Mouse (Mus musculus) midbrain, embryonic 11.5 days (tissue): Measurements from ENCODE around the gene Manea. TPM values are rescaled to one million over a fixed set of nuclear protein-coding genes. Genes with fewer than 3 reads are reported as not detected.
"Not testable (repeated sequence)": the region's sequence is repeated elsewhere in the genome, so short reads cannot be mapped to it uniquely, and the experiment has no call there.

Experiments used
- ATAC-seq: fragments of 200-750 bp; cut with Nextera tagmentation; 2 replicates; pipeline ENCODE4 v1.8.0; 2017; ENCODE audit warnings: moderate TSS enrichment, moderate library complexity; ENCODE audit not compliant: low FRiP score
- DNase-seq: peaks from one replicate; pipeline ENCODE4 v3.0.0; 2015; ENCODE audit warnings: low spot score; ENCODE audit errors: missing footprints
- H3K27ac ChIP-seq: fragments of 300-500 bp; sonication (generic); 2 replicates; pipeline ENCODE4 v1.5.1; 2014; ENCODE audit warnings: low read depth, low read length
- H3K27me3 ChIP-seq: fragments of 300-500 bp; sonication (generic); 2 replicates; pipeline ENCODE4 v1.6.1; 2014; ENCODE audit warnings: mild to moderate bottlenecking, low read length, moderate library complexity, mixed read lengths; ENCODE audit not compliant: control insufficient read depth, insufficient read depth
- H3K36me3 ChIP-seq: fragments of 300-500 bp; sonication (generic); 2 replicates; pipeline ENCODE4 v1.6.1; 2014; ENCODE audit warnings: mild to moderate bottlenecking, low read length, moderate library complexity, mixed read lengths; ENCODE audit not compliant: control insufficient read depth, insufficient read depth
- H3K4me1 ChIP-seq: fragments of 300-500 bp; sonication (generic); 2 replicates; pipeline ENCODE4 v1.6.1; 2014; ENCODE audit warnings: low read length; ENCODE audit not compliant: control insufficient read depth, insufficient read depth
- H3K4me2 ChIP-seq: fragments of 300-500 bp; sonication (generic); 2 replicates; pipeline ENCODE4 v1.6.1; 2014; ENCODE audit warnings: mild to moderate bottlenecking, moderate library complexity
- H3K4me3 ChIP-seq: fragments of 300-500 bp; sonication (generic); 2 replicates; pipeline ENCODE4 v1.5.1; 2014; ENCODE audit warnings: low read depth, low read length
- H3K9ac ChIP-seq: fragments of 300-500 bp; sonication (generic); 2 replicates; pipeline ENCODE4 v1.6.1; 2014; ENCODE audit warnings: low read length
- H3K9me3 ChIP-seq: fragments of 300-500 bp; sonication (generic); 2 replicates; pipeline ENCODE4 v1.6.1; 2016; ENCODE audit warnings: low read length; ENCODE audit not compliant: control insufficient read depth
- WGBS: fragments of 180-500 bp; shearing (Covaris S2); extraction: QIAGEN DNeasy Blood & Tissue Kit; methylation state at CpG from one replicate; pipeline ENCODE4 v1.1.7; 2014; 5-methylcytosine and 5-hydroxymethylcytosine counted together
- polyA plus RNA-seq: library from polyadenylated mRNA; unstranded; fragments of >200 nt; fragmentation: Nextera tagmentation; extraction: Ambion mirVana; gene quantifications from 2 replicates; pipeline ENCODE4 v1.2.1, GENCODE M21; 2014

Gene Manea
- polyA plus RNA-seq, 1 experiment from 2014 or later, result 27.7 TPM

- H3K9me3 ChIP-seq, H3K9ac ChIP-seq, H3K36me3 ChIP-seq, H3K4me1 ChIP-seq, H3K4me2 ChIP-seq, H3K27me3 ChIP-seq, H3K4me3 ChIP-seq, ATAC-seq, DNase-seq, H3K27ac ChIP-seq: not testable (repeated sequence)
- WGBS, result 93% methylated on average over 1 of the region's 1 CpGs
Measured at GRCm38 (mm10) chr4:26304731-26305130, 42.0 kb downstream of the Manea start.

DNA sequence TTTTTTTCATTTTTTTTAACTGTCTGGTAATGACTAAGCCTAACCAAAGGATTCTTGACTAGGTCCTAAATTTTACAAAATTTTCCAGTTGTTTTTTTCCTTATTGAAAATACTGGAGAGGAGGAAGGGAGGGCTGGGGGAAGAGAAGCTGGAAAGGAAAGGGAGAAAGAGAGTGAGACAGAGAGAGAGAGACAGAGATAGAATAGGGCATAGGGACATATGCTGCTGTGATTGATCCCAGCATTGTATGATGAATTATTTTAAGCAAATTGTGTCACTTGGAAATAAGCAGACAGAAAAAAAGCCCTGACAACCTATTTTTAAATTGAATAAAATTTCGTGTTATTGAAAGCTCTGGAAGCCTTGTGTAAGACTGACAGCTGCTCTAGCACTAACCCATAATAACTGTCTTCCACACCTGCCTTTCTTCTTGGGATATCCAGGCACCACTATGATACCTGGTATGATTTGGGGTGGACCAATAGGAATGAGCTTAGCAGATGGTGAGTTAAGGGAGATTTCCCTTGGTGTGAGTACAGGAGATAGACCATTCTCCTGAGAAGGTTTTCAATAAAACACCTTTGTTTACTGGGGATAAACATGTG, 69.5 kb downstream of the Manea start:
- 57% methylated on average over 1 of the region's 1 CpGs for WGBS
- Histone ChIP-seq H3K27me3 (no peaks in the 10 kb centered on the region), H3K4me1 (no peaks in the 10 kb centered on the region), H3K27ac (no peak overlapping the region), H3K36me3 (no peaks in the 10 kb centered on the region), H3K4me2 (no peak overlapping the region), H3K9ac (no peak overlapping the region), H3K4me3 (no peak overlapping the region), H3K9me3 (no peaks in the 10 kb centered on the region)
- ATAC-seq (no peak), DNase-seq (peak; percentile 35)

GRCm38 (mm10) chr4:26276264-26276663, 70.4 kb downstream of the Manea start:
- Histone ChIP-seq H3K27ac (no peak overlapping the region), H3K27me3 (no peaks in the 10 kb centered on the region), H3K4me1 (no peaks in the 10 kb centered on the region), H3K9me3 (no peaks in the 10 kb centered on the region), H3K36me3 (no peaks in the 10 kb centered on the region), H3K4me3 (no peak overlapping the region), H3K4me2 (no peak overlapping the region), H3K9ac (no peak overlapping the region)
- no peak for ATAC-seq
- peak; percentile 72 for DNase-seq

- Histone ChIP-seq H3K4me3 (no peak overlapping the region), H3K9me3 (no peaks in the 10 kb centered on the region), H3K9ac (no peak overlapping the region), H3K4me2 (no peak overlapping the region), H3K27me3 (no peaks in the 10 kb centered on the region), H3K36me3 (no peaks in the 10 kb centered on the region), H3K27ac (no peak overlapping the region), H3K4me1 (no peaks in the 10 kb centered on the region)
- ATAC-seq (0 out of 2 replicates have a peak, but pooled peaks have one; percentile 9), DNase-seq (peak; percentile 57)
- WGBS, result 81% methylated on average over 2 of the region's 2 CpGs
Measured at GRCm38 (mm10) chr4:26275769-26276168, 70.9 kb downstream of the Manea start.
